21 mouse cellular contexts compared by ENCODE assay signal in the genomic region with DNA sequence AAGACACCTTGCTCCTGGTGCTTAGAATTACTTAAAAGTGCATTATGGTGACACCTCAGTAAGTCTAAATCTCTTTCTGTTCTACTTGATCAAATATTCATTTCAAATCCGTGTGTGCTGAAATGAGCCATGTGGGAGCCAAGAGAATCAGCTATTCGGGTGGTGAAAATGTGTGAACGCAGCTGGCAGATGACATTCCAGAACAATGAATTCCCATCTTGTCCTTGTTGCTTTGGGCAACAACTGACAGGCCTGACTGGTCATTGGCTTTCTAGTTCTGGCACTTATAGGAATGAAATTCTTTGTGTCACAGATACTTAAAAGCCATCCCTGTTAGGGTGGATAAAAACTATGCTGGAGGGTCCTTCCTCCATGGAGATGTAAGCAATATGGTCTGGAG.
DNase-seq lines count a peak whose midpoint lies in the region; ATAC-seq and TF ChIP-seq lines count a peak whose summit lies in the region.
"Had no signal": no experiment of that assay in that cellular context is flagged by ENCODE, and none has a peak within 500 bp of the region (broad histone marks: within the 10 kb centered on the region; RNA-seq: fewer than 3 reads in every experiment).

No protein-coding gene starts in this region.

- DNase-seq in lung, postnatal 0 days (ENCODE audit: low spot score): peak; percentile 65
- DNase-seq in lung, adult 2 months: no peak
- peak; percentile 27 to 65 for DNase-seq in layer of hippocampus, adult 18-20 months (ENCODE audit: low spot score in 2 of 2)
- peak; percentile 37 for DNase-seq in layer of hippocampus, adult 9-11 months
- peak; percentile 35 for DNase-seq in retina, embryonic 14.5 days (ENCODE audit: low spot score)
- DNase-seq in urinary bladder, postnatal 4 days (ENCODE audit: low spot score in 2 of 2): no peak
- DNase-seq: adrenal gland, postnatal 10 days; cerebellum, adult 9-11 months; gastrocnemius, postnatal 14 days; heart, adult 18-20 months; heart, postnatal 4 days; kidney, adult 9 months; kidney, postnatal 14 days had no signal

- no peak for TF ChIP-seq POLR2A in lung, adult 2 months (IDR thresholded peaks at IDR 0.05; ENCODE audit: borderline replicate concordance, extremely low read depth, low read depth, low read length)

- H3K36me3 ChIP-seq in lung, postnatal 0 days (ENCODE audit: insufficient read depth, low read length): no peaks in the 10 kb centered on the region
- H3K36me3 ChIP-seq: embryonic facial prominence, embryonic 15.5 days; hindbrain, embryonic 15.5 days; intestine, embryonic 15.5 days; midbrain, embryonic 10.5 days; stomach, embryonic 15.5 days had no signal

- no peaks in the 10 kb centered on the region for H3K27me3 ChIP-seq in lung, postnatal 0 days (replicated peaks; ENCODE audit: insufficient read depth, low read length)
- H3K27me3 ChIP-seq: embryonic facial prominence, embryonic 15.5 days; hindbrain, embryonic 15.5 days; intestine, embryonic 15.5 days; stomach, embryonic 15.5 days had no signal

- H3K4me1 ChIP-seq in lung, postnatal 0 days (ENCODE audit: insufficient read depth, low read depth, low read length): no peaks in the 10 kb centered on the region; the same call in 1 of the 2 replicates
- H3K4me1 ChIP-seq in lung, adult 2 months (ENCODE audit: control insufficient read depth, insufficient read depth, low read length): no peaks in the 10 kb centered on the region; the same call in 1 of the 2 replicates
- H3K4me1 ChIP-seq: embryonic facial prominence, embryonic 15.5 days; hindbrain, embryonic 15.5 days; intestine, embryonic 15.5 days; midbrain, embryonic 10.5 days; stomach, embryonic 15.5 days had no signal

- ATAC-seq in lung, postnatal 0 days: peak; percentile 56
- ATAC-seq in cerebellum, adult (ENCODE audit: insufficient number of reproducible peaks, low FRiP score, low TSS enrichment): no peak
- ATAC-seq: activated CD4-positive, CD25-positive, alpha-beta regulatory T cell, adult 4 months; forebrain, embryonic 16.5 days; intestine, embryonic 15.5 days had no signal

- no peak for TF ChIP-seq CTCF in lung, postnatal 0 days (IDR thresholded peaks at IDR 0.05)
- no peak for TF ChIP-seq CTCF in lung, adult 2 months (IDR thresholded peaks at IDR 0.05; ENCODE audit: insufficient read depth, low read length)

- 66% methylated on average over 3 of the region's 3 CpGs for WGBS in lung, postnatal 0 days
- 80% methylated on average over 3 of the region's 3 CpGs for WGBS in lung, adult 2 months

- no peak; the same call in 1 of the 2 replicates for TF ChIP-seq EP300 in lung, postnatal 0 days (IDR thresholded peaks at IDR 0.05)

- no peak overlapping the region for H3K4me2 ChIP-seq in lung, postnatal 0 days (replicated peaks; ENCODE audit: low read depth, low read length)
- H3K4me2 ChIP-seq: embryonic facial prominence, embryonic 15.5 days; hindbrain, embryonic 15.5 days; intestine, embryonic 15.5 days; stomach, embryonic 15.5 days had no signal

- no peak overlapping the region for H3K4me3 ChIP-seq in lung, postnatal 0 days (ENCODE audit: low read depth, low read length)
- H3K4me3 ChIP-seq in lung, adult 2 months (replicated peaks; ENCODE audit: extremely low read depth, low read depth, low read length): no peak overlapping the region
- H3K4me3 ChIP-seq: embryonic facial prominence, embryonic 15.5 days; hindbrain, embryonic 15.5 days; intestine, embryonic 15.5 days; midbrain, embryonic 10.5 days; stomach, embryonic 15.5 days had no signal

- no peak overlapping the region for H3K9ac ChIP-seq in lung, postnatal 0 days (replicated peaks; ENCODE audit: low read depth)
- H3K9ac ChIP-seq: embryonic facial prominence, embryonic 15.5 days; hindbrain, embryonic 15.5 days; intestine, embryonic 15.5 days; stomach, embryonic 15.5 days had no signal

- H3K27ac ChIP-seq in lung, postnatal 0 days (ENCODE audit: low read length): no peak overlapping the region
- H3K27ac ChIP-seq: embryonic facial prominence, embryonic 15.5 days; hindbrain, embryonic 15.5 days; intestine, embryonic 15.5 days; midbrain, embryonic 10.5 days; stomach, embryonic 15.5 days had no signal

- H3K9me3 ChIP-seq in lung, postnatal 0 days (ENCODE audit: low read length): no peaks in the 10 kb centered on the region
- H3K9me3 ChIP-seq: embryonic facial prominence, embryonic 15.5 days; hindbrain, embryonic 15.5 days; intestine, embryonic 15.5 days; midbrain, embryonic 10.5 days; stomach, embryonic 15.5 days had no signal

Comparison
In these comparisons a context has a peak if more than half of its experiments do, and no peak if none do; other contexts are left out.
1. DNase-seq: peak in lung, postnatal 0 days (single experiment), layer of hippocampus, adult 18-20 months (2 of 2), layer of hippocampus, adult 9-11 months (single experiment) and retina, embryonic 14.5 days (single experiment); none in lung, adult 2 months (single experiment) and urinary bladder, postnatal 4 days (0 of 2).